Mouse (Mus musculus) adrenal gland (tissue): ENCODE data around the gene Isg15.

Experiments used
- intact Hi-C: fragments of 180-260 bp; cut with DNase I; formaldehyde crosslinking; loops from one replicate; pipeline ENCODE4 v1.15.1; 2025

Gene Isg15

DNA sequence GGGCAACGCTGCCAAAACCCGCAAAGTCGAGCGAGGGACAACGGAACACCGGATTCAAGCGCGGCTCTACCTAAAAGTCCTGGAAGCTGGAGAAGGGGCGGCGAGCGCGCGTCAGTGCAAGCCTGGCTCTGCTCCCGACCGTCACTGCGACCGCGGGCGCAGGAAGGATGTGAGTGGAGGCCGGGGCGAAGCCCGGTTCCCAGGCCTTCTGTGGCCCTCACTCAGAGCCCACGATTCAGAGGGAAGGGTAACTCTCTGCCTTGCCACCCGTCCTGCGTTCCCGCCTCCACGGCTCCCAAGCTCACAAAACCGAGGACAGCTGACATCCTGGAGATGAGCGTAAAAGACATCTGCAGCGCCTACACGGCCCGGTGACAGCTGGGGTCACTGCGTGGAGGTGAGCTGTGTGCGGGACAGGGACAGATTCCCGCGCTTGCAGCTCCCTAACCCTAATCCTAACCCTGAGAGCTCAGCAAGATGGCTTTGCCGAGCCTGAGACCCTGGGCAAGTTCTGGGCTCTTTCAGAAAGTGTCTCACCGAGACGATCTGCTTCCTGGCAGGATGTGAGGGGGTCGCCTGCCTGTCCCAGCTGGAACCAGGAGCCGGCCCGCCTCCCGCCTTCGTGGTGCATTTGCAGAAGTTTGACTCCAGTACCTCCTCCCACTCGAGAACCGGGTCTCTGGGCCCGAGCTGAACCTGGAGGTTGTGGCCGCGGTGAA lies 3.0 kb upstream of the Isg15 start:
- intact Hi-C loops: no loop called here

DNA sequence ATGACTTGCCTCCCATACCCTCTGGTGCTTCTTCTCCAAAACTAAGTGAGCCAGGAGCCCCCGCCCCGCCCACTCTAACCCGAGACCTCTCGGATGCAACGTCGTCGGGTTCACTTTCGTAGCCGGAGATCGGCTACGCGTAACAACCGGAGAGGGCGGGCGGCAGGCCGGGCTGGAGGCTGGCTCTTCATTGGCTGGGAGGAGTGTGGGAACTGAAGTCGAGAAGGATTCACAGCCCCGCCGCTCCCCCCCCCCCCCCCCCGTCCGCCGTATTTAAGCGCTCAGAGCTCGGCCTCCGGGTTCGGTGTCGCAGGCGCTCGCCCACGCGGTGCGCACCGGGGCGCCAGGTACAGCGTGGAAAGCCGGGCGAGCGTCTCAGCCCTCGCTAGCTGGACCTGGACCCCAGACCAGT lies 2.4 kb upstream of the Isg15 start, which contains the start of gene AW011738:
AW011738 (plus strand) TSS at position 304 of the 412 bp plus-strand sequence.
- intact Hi-C loops: no loop called here

GRCm38 (mm10) chr4:156202462-156202893 lies 1.9 kb upstream of the Isg15 start:
- intact Hi-C loops: no loop called here

DNA sequence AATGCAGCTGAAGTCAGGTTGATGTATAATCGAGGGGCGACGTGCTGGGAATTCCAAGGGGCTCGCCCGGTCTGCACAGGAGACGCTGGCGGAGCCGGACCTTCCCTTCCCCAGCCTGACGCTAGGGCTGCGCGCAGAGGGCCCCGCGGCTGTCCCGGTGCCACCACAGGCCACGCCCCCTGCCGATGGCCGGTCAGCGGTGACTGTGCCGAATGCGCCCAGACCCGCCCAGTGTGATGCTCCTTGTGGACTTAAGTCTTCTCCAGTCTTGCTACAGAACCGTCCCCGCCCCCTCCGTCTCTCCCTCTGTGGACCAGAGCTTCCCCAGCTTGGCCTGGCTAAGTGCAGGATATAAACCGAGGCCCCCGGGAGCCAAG lies 2.8 kb downstream of the Isg15 start:
- intact Hi-C loops: no loop called here

DNA sequence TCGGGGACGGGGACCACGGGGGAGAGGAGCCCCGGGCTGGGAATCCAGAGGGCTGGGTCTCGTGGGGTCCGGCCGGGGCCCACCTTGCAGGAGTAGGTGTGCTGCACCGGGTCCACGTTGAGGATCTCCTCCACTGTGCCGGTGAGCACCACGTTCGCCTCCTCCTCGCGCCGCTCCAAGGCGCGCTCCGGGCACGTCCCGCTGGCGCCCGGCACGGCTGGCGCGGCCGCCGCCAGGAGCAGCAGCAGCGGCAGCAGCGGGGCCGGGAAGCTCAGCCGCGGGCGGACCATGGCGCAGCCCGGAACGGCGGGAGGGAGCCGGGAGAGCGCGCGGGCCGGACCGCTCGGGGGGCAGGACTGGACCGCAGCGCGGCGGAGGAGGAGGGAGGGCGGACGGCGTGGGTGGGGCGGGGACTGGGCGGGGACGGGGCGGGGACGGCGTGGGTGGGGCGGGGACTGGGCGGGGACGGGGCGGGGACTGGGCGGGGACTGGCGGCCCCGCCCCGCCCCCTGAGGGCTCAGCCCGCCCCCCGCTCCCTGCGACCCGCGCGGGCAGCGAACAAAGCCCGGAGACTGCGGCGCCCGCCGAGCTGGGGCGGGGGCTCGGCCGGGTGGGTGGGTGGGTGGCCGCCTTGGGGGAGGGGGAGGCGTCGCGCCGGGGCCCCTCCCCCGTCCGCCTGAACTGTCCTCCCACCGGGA lies 3.3 kb downstream of the Isg15 start, which contains the start of gene Agrn:
Agrn (minus strand) TSS at position 358 of the 698 bp plus-strand sequence.
- intact Hi-C loops: no loop called here

- intact Hi-C loops: no loop called here
Measured at GRCm38 (mm10) chr4:156195927-156196870, 4.4 kb downstream of the Isg15 start.

GRCm38 (mm10) chr4:156194346-156194745 lies 6.3 kb downstream of the Isg15 start:
- intact Hi-C loops: no loop called here

- intact Hi-C loops: no loop called here
Measured at GRCm38 (mm10) chr4:156193906-156194305, 6.7 kb downstream of the Isg15 start.

- intact Hi-C loops: no loop called here
Measured at GRCm38 (mm10) chr4:156193200-156193590, 7.4 kb downstream of the Isg15 start.

- intact Hi-C loops: no loop called here
Measured at GRCm38 (mm10) chr4:156192421-156193199, 8.0 kb downstream of the Isg15 start.

- intact Hi-C loops: no loop called here
Measured at GRCm38 (mm10) chr4:156188811-156189323, 11.8 kb downstream of the Isg15 start.

GRCm38 (mm10) chr4:156188162-156188810 lies 12.3 kb downstream of the Isg15 start:
- intact Hi-C loops: no loop called here

DNA sequence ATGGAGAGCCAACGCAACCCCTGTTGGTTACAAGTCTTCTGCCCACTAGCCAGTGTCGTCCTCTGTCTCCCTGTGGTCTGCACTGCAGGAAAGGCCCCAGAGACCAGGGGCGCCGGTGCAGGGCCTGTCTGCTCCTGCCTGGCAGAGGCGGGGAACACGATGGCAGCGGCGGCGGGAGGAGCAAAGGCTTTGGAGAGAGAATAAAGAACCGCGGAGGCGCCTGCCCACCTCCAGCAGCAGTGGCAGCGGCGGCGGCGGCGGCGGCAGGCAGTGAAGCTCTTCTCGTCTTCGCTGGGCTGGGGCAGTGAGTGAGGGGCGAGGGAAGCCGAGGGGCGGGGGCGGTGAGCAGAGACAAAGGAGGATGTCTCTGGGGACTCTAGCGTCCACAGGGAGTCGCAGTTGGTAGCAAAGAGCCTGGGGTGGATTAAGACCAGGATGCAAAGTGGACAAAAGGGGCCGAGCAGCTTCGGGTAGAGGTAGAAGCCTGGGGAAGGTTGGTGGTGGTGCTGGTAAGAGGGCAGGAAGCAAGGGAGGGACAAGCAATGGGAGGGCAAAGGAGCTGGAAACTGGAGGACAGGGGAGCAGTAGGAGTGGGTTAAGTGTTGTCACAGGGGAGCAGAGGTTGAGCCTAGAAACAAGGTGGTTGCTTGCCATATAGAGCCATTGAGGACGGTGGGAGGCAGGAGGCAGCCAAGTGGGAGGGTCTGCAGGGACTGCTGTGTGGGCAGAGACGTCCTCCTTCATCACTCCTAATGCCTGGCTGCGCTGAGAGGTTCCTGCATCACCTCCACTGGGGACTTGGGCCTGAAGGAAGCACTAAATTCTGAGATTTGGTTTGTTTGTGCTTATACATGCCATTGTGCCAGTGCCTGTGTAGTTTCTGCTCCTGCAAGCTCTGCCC lies 14.4 kb downstream of the Isg15 start:
- intact Hi-C loops: no loop called here

DNA sequence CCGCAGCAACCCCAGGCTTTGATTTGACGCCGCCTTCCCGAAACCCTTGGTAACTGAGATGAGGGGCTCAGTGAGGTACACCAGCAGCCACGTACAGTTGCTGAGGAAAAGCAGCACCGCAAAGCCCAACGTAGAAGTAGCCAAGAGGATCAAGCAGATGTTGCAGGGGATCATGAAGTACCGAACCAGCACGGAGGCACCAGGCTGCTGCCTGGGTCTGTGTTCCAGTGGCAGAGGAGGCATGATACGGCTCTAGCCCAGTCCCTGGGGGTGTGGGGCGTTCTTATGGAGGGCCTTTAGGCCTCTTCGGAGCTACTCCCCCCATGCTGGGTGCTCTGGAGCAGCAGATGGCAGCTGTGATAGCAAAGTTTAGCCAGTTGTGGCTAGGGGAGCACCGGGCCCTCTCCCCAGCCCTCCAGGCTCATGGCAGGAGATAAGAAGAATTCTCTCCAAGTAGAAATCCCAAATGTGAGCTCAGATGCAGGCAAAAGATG lies 15.1 kb downstream of the Isg15 start:
- intact Hi-C loops: no loop called here

DNA sequence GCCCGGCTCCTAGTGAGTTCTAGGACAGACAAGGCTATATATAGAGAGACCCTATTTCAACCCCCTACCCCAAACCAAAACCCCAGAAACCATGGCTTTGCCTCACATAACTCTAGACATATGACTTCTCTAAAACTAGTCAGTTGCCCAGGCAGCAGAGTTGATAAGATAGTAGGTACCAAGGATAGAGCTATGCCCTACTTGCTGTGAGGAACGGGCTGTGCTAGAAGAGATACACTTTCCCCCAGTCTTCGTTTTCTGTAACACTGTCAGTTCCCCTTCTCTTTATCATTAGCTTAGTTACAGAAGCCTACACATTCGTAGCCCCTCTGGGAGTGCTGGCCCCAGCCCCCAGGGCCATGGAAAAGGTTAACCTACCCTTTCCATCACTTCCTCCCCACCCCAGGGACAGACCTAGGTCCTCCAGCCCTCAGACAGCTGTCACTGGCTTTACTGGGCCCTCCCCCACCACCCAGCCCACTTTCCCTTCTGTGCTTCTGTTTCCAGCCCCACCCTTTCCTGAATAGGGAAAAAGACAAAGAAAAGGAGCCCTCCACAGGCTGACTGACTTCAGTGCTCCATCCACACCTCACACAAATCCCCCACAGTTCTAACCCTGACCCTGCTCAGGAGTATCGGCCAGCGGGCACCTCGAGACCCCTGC lies 16.2 kb downstream of the Isg15 start:
- intact Hi-C loops: no loop called here

GRCm38 (mm10) chr4:156183747-156184146 lies 16.9 kb downstream of the Isg15 start:
- intact Hi-C loops: no loop called here

DNA sequence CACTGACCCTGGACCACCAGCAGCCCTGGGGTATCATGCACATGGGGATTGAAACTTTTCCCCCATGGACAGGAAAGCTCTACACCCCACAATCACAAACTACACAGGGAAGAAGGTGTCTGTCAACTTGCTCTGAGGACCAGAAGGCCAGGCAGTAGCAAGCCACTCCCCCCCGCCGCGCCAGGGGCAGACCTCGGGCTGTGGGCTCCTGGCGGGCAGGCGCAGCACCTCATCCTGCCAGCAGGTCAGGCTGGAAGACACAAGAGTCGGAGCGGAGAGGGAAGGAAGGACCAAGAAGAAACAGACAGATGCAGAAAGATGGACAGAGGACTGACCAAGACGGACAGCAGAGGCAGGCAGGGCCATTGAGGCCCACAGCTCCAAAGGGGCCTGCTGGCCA lies 23.0 kb downstream of the Isg15 start:
- intact Hi-C loops: no loop called here

DNA sequence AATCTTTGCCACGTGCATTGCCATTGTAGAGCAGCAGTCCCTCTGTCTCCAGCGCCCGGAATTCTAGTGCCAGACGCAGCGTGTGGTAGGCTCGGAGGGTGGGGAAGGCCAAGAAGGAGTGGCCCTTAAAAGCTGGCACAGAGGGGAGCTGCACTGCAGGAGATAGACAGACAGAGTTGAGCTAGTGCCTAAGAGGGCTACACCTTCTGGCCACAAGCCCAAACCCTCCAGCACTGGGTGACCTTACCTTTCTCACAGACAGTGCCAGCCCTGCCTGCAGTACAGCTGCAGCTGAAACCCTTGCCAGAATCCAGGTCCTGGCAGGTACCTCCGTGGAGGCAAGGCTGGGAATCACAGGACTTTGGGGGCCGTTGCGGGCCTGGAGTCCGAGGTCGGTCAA lies 28.8 kb downstream of the Isg15 start:
- intact Hi-C loops: no loop called here
